Mouse (Mus musculus) embryonic fibroblast, embryonic 13.5 days (primary cell): ENCODE measurements at regions not wholly inside any gene's neighbourhood (a gene's known extent, or its start where the extent isn't known, plus 50 kb on each side); places are given as distances from the start of the nearest gene placed in this dataset.
A peak's percentile ranks its signal among the peaks of the same experiment; 100 is the strongest.

ENCODE experiments used
- H3K27ac ChIP-seq: 2 replicates; pipeline ENCODE4 v1.5.1; 2012; ENCODE audit warnings: low read length, control low read depth, inconsistent platforms; ENCODE audit not compliant: insufficient read depth
- H3K4me1 ChIP-seq: 2 replicates; pipeline ENCODE4 v1.6.1; 2011; ENCODE audit warnings: low read length; ENCODE audit not compliant: control insufficient read depth, insufficient read depth
- H3K4me3 ChIP-seq: 2 replicates; pipeline ENCODE4 v1.5.1; 2011; ENCODE audit warnings: mild to moderate bottlenecking, control low read depth, low read length; ENCODE audit not compliant: insufficient read depth
- CTCF ChIP-seq: IDR thresholded peaks from 2 replicates; pipeline ENCODE4 v1.5.1; 2011; ENCODE audit warnings: mild to moderate bottlenecking, control low read depth, low read length, moderate library complexity, borderline replicate concordance; ENCODE audit not compliant: insufficient read depth
- POLR2A ChIP-seq: IDR thresholded peaks from 2 replicates; pipeline ENCODE4 v1.6.1; 2011; ENCODE audit warnings: low read depth, mild to moderate bottlenecking, control low read depth, low read length, moderate library complexity

DNA sequence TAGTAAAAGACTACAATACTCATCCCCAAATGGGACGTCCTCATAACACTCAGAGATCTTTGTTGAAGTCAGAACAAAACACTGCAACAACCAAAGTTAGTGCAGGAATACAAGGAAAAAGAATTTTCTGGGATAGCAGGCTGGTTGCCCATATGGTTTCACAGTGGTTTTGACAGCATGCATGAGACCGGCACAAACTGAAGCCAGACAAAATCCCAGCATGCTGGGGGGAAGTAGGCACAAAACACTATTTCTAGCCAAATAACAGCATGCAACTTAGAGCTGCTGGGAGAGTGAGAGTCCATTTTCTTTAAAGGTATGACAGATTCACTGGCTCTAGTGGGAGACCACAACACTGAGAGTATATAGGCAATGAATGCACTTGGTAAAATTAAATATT is 619.1 kb upstream of the Manea start:
- Histone ChIP-seq H3K27ac (no peak overlapping the region), H3K4me3 (no peak overlapping the region), H3K4me1 (peaks cover 3% of the 10 kb centered on the region; the same call in 1 of the 2 replicates)
- no peak for TF ChIP-seq POLR2A
- TF ChIP-seq CTCF: no peak

DNA sequence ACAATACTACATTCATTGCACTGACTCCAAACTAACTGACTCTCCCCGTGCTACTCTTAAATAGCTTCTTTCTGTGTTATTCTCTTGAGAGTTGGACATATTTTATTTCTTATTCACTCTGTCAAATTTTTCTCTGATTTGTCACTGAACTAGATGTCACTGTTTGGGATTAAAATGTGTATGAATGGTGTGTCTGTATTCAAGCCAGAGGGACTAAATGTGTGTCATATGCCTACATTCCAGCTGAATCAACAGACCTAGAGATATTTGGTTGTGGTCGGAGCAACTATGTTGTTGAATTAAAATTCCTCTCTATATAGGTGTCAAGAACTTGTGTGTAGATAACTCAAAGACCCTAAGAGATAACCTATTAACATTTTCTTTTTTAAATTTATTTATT is 618.2 kb upstream of the Manea start:
- no peak overlapping the region for H3K27ac ChIP-seq

DNA sequence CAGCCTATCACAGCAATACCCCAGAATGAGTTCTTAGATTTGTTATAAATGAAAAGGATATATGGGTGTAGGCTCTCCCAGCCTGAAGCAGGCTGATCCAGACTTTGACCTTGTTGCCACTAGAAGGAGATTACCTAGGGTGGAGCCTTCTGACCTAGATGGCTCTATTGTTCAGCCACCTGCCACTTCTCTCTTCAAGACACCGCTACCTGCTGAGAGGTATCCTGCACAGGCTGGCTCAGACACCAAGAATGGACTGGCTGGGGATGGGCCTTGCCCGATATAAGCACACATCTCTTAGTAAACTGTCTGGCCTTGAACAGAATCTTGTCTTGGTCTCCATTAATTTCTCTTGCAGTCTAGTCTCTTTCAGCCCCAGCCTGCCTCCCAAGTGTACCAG is 597.9 kb upstream of the Manea start:
- Histone ChIP-seq H3K4me3 (no peak overlapping the region), H3K4me1 (no peaks in the 10 kb centered on the region), H3K27ac (no peak overlapping the region)
- TF ChIP-seq POLR2A (no peak), CTCF (no peak)

More for the DNA sequence above, 618.2 kb upstream of the Manea start:
- Histone ChIP-seq H3K4me1 (peaks cover 3% of the 10 kb centered on the region; the same call in 1 of the 2 replicates), H3K4me3 (no peak overlapping the region)
- TF ChIP-seq POLR2A (no peak), CTCF (no peak)

DNA sequence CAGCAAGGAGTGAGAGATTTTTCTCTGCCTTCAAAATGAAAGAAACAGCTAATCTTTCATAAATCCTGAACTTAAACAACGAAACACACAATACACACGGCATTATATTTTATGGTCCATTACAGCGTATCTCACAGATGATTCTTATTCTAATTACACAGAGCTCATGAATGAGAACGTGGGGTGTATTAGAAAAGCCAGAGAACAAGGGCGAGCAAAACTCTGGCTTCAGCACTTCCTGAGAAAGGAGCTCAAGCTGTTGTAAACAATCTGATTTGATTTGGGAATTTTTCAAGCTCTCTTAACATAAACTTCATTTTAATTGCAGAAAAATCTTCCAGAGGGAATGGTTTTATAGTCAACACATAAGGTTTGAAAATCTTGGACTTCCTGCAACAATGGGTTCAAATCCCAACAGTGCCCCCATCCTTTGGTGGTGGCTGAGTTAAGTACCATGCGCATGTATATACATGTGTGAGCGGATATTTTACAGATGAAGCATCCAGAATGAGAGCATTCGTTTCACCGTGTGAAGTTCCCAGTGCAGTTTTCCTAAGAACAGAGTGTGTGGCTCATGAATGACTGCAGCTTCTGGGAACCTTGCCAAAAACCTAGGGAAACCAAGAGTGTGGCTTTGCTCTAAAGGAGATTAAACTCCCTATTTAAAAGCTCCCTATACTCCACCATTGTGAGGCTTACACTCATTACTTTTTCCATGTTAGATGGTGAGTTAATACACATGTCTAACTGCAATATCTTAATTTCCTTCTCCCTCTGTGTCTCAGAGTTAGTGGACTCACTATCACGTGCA is 587.5 kb upstream of the Manea start:
- no peak overlapping the region; the same call in 1 of the 2 replicates for H3K27ac ChIP-seq
- H3K4me3 ChIP-seq: no peak overlapping the region
- no peak for TF ChIP-seq POLR2A
- TF ChIP-seq CTCF: no peak
- H3K4me1 ChIP-seq: no peaks in the 10 kb centered on the region

DNA sequence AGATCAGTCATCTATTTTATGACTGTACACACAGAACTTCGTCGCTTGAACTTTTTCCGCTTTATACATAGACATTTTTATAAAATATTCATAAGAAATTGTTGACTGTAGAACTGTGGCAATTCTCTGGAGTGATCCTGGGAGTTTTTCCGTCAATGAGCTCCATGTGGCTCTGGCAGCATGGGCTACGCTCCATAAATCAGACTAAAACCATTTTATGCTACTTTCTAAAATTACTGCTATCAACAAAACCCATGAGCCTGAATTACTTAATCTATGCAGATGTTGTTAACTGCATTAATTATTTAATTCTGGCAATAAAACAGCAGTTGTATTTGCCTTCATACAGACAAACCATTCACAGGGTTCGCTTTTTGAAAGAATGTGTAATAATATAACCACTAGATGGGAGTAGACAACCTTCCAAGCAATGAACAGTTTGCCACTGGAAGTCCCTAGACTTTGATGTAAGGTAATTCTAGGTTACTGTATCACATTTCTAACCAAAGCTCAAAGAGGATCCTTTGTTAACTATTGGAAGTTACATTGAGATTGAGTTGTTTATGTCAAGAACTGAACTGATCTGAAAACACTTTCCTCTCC is 583.3 kb upstream of the Manea start:
- no peak for TF ChIP-seq CTCF
- no peak for TF ChIP-seq POLR2A
- H3K27ac ChIP-seq: no peak overlapping the region
- no peak overlapping the region for H3K4me3 ChIP-seq
- H3K4me1 ChIP-seq: no peaks in the 10 kb centered on the region

DNA sequence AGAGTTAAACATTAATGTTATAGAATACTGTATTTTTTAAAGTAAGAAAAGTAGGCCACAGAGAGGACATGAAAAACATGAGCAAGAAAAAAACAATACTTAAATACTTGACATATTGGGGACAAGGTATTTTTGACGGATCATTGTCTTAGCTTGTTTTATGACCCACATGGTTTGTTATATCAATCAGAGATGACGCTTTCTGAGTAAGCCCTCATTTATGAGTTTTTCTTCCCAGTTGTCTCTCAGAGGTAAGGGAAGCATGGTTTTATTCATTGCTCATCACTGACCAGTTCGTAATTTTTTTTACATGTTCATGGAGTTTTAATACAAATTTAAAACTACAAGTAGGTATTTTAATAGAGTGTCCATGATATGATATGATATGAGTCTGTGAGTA is 579.4 kb upstream of the Manea start:
- Histone ChIP-seq H3K4me3 (no peak overlapping the region), H3K27ac (no peak overlapping the region), H3K4me1 (no peaks in the 10 kb centered on the region)
- no peak for TF ChIP-seq POLR2A
- no peak for TF ChIP-seq CTCF

DNA sequence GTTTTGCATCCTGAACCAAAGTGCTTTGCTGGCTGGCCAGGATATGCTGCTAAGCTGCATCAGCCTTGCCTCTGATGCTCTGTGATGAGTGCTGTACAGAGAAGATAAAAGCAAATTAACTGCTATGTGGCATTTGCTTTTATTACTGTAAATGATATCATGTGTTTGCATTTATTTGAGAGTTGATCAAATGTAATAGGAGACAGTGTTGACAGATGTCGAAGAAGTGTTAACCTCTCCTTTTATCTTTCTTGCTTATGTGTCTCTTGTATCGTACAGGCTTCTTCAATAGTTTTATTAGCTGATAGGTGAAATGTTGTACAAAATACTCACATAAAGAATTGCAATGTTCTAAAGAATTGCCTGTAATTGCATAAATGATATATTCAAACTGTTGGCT is 541.8 kb upstream of the Manea start:
- no peaks in the 10 kb centered on the region for H3K4me1 ChIP-seq
- H3K4me3 ChIP-seq: no peak overlapping the region
- H3K27ac ChIP-seq: no peak overlapping the region
- no peak for TF ChIP-seq CTCF
- TF ChIP-seq POLR2A: no peak

DNA sequence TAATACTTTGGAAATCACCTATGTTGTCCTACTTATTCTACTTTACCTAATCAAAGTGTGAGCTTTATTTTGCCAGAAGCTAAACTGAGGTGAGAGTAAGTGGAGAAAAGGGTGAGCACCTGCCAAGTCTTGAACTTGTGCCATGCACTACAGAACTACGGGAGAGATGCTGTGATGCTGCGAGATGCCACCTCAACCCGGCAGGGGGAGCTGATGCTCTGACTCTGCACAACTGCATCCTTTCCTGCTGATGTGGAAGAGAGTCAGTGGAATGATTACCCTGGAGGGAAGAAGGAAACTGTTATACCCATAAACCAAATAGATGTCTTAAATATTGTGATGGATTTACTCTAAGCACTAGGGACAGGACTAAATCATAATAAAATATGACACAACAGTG is 532.3 kb upstream of the Manea start:
- no peak overlapping the region for H3K4me3 ChIP-seq
- no peak for TF ChIP-seq POLR2A
- TF ChIP-seq CTCF: peak; percentile 70
- H3K27ac ChIP-seq: no peak overlapping the region
- H3K4me1 ChIP-seq: no peaks in the 10 kb centered on the region

DNA sequence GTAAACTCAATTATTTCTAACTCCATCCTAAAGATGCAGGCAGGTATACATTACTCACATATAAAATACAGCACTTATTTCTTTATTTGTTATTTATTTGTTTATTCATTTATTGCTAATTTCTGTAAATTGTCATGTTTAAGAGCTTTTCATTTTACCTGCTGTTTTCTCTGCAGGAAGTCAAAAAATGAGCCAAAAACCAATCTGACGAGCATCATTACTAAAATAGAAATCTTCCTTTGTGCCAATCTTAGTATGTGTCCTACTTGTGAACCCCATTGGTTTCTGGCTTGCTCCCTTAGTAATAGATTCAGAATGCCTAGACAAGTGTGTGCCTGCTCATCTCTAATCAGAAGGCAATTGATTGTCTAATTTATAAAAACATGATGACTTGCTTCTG is 495.1 kb upstream of the Manea start:
- no peaks in the 10 kb centered on the region for H3K4me1 ChIP-seq
- H3K27ac ChIP-seq: no peak overlapping the region
- TF ChIP-seq CTCF (no peak), POLR2A (no peak)
- no peak overlapping the region for H3K4me3 ChIP-seq

DNA sequence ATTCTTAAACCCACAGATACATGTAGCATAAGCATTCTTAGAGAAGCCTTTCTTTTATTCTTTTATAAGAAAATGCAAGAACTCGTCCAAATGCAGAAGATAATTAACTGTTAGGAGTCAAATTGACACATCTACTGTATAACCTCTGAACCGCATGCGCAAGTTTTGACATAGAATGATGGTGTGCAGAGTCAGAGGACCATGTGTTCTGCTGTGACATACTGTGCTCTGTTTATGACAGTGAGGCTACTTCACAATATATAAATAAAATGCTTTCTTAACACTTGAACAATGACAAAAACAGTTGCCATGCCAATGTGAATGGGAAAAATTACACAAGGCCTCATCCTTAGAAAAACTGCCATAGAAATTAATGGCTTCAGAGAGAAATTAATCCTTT is 454.1 kb upstream of the Manea start:
- Histone ChIP-seq H3K4me3 (no peak overlapping the region), H3K4me1 (no peaks in the 10 kb centered on the region), H3K27ac (no peak overlapping the region)
- no peak for TF ChIP-seq POLR2A
- no peak for TF ChIP-seq CTCF

DNA sequence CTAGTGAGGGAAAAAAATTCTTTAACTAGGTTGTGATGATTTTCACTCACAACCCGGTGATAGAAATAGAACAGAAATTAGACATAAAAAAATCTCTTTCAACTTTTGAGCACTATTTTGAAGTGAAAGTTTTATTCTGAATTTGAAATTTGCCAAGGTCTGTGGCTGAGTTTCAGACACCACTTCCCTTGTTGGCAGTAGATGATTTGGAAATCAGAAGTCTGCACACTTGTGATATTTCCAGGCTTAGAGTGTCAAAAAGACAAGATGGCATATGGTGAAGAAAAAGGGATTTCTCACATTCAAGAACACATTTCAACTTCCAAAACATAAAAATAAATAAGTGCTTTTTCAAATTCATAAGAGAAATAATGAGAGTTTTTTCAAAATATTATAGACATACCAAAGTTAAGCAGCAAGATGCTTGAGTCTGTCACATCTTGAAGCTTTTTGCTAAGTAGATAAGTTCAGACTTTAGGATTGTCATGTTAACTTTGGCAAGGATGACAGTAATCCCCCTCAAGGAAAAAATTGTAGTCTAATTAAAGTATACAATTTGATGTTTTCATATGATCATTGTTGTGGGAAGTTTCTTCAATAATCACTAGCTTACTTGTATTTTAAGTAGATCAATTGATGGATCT is 446.6 kb upstream of the Manea start:
- TF ChIP-seq CTCF (no peak), POLR2A (no peak)
- no peak overlapping the region for H3K4me3 ChIP-seq
- no peak overlapping the region for H3K27ac ChIP-seq
- peaks cover 5% of the 10 kb centered on the region; the same call in 1 of the 2 replicates for H3K4me1 ChIP-seq
